Mouse (Mus musculus): ENCODE results near the gene Btbd2. TPM values are rescaled to one million over a fixed set of nuclear protein-coding genes. Genes with fewer than 3 reads are reported as not detected.
A peak's percentile ranks its signal among the peaks of the same experiment; 100 is the strongest.

Btbd2 gene
- 21.5 and 23.5 TPM in 2 replicates for polyA plus RNA-seq (2015; fragmentation: Nextera tagmentation; extraction: Ambion mirVana)

- Histone ChIP-seq H3K9me3 (ENCODE audit: control insufficient read depth) (no peaks in the 10 kb centered on the region), H3K27me3 (replicated peaks; ENCODE audit: control insufficient read depth, insufficient read depth, low read length) (no peaks in the 10 kb centered on the region), H3K27ac (ENCODE audit: low read depth, low read length) (peak within 1 kb of the TSS; percentile 73), H3K4me1 (replicated peaks; ENCODE audit: control insufficient read depth, insufficient read depth, low read length) (peaks cover 13% of the 10 kb centered on the region; the same call in 1 of the 2 replicates), H3K4me3 (ENCODE audit: low read depth, low read length) (peak within 1 kb of the TSS; percentile 87), H3K4me2 (replicated peaks; ENCODE audit: low read depth) (peak within 1 kb of the TSS; percentile 94), H3K9ac (ENCODE audit: low read depth, low read length) (peak within 1 kb of the TSS; percentile 79), H3K36me3 (ENCODE audit: control insufficient read depth, insufficient read depth) (peaks cover 7% of the 10 kb centered on the region; the same call in 1 of the 2 replicates)
- TF ChIP-seq CTCF (IDR thresholded peaks at IDR 0.05; ENCODE audit: low read depth): no peak
- peak; percentile 1; the same call in 1 of the 2 replicates for ATAC-seq
- WGBS: 15% methylated on average over 15 of the region's 15 CpGs
These were observed at the start of gene Btbd2 for GRCm38 (mm10) chr10:80656863-80657623. Gene Btbd2, minus strand, starts transcription at chr10:80657071.

- Histone ChIP-seq H3K4me1 (replicated peaks; ENCODE audit: control insufficient read depth, insufficient read depth, low read length) (0 out of 2 replicates have a peak, but pooled peaks cover 3% of the 10 kb centered on the region), H3K4me3 (ENCODE audit: low read depth, low read length) (no peak overlapping the region), H3K27ac (ENCODE audit: low read depth, low read length) (no peak overlapping the region), H3K27me3 (replicated peaks; ENCODE audit: control insufficient read depth, insufficient read depth, low read length) (no peaks in the 10 kb centered on the region), H3K4me2 (replicated peaks; ENCODE audit: low read depth) (no peak overlapping the region), H3K9ac (ENCODE audit: low read depth, low read length) (no peak overlapping the region), H3K9me3 (ENCODE audit: control insufficient read depth) (no peaks in the 10 kb centered on the region), H3K36me3 (ENCODE audit: control insufficient read depth, insufficient read depth) (peaks cover 44% of the 10 kb centered on the region)
- no peak for TF ChIP-seq CTCF (IDR thresholded peaks at IDR 0.05; ENCODE audit: low read depth)
- ATAC-seq: no peak
- WGBS: 77% methylated on average over 3 of the region's 3 CpGs
These were observed 48.6 kb upstream of the Btbd2 start for GRCm38 (mm10) chr10:80705479-80705878.

GRCm38 (mm10) chr10:80705033-80705432 lies 48.2 kb upstream of the Btbd2 start:
- Histone ChIP-seq H3K9ac (ENCODE audit: low read depth, low read length) (no peak overlapping the region), H3K4me3 (ENCODE audit: low read depth, low read length) (no peak overlapping the region), H3K4me2 (replicated peaks; ENCODE audit: low read depth) (no peak overlapping the region), H3K9me3 (ENCODE audit: control insufficient read depth) (no peaks in the 10 kb centered on the region), H3K27ac (ENCODE audit: low read depth, low read length) (no peak overlapping the region), H3K27me3 (replicated peaks; ENCODE audit: control insufficient read depth, insufficient read depth, low read length) (no peaks in the 10 kb centered on the region), H3K36me3 (ENCODE audit: control insufficient read depth, insufficient read depth) (peaks cover 40% of the 10 kb centered on the region), H3K4me1 (replicated peaks; ENCODE audit: control insufficient read depth, insufficient read depth, low read length) (0 out of 2 replicates have a peak, but pooled peaks cover 3% of the 10 kb centered on the region)
- no peak for ATAC-seq
- WGBS: 51% methylated on average over 3 of the region's 3 CpGs
- TF ChIP-seq CTCF (IDR thresholded peaks at IDR 0.05; ENCODE audit: low read depth): no peak

GRCm38 (mm10) chr10:80704418-80704817 lies 47.5 kb upstream of the Btbd2 start:
- H3K4me2 ChIP-seq (replicated peaks; ENCODE audit: low read depth): no peak overlapping the region
- ATAC-seq: no peak

GRCm38 (mm10) chr10:80703643-80704042 lies 46.8 kb upstream of the Btbd2 start:
- H3K27me3 ChIP-seq (replicated peaks; ENCODE audit: control insufficient read depth, insufficient read depth, low read length): no peaks in the 10 kb centered on the region
- no peak for ATAC-seq

More at GRCm38 (mm10) chr10:80704418-80704817, 47.5 kb upstream of the Btbd2 start:
- TF ChIP-seq CTCF (IDR thresholded peaks at IDR 0.05; ENCODE audit: low read depth): no peak
- 91% methylated on average over 5 of the region's 5 CpGs for WGBS
- Histone ChIP-seq H3K27ac (ENCODE audit: low read depth, low read length) (no peak overlapping the region), H3K36me3 (ENCODE audit: control insufficient read depth, insufficient read depth) (peaks cover 34% of the 10 kb centered on the region), H3K9ac (ENCODE audit: low read depth, low read length) (no peak overlapping the region), H3K4me1 (replicated peaks; ENCODE audit: control insufficient read depth, insufficient read depth, low read length) (0 out of 2 replicates have a peak, but pooled peaks cover 3% of the 10 kb centered on the region), H3K4me3 (ENCODE audit: low read depth, low read length) (no peak overlapping the region), H3K27me3 (replicated peaks; ENCODE audit: control insufficient read depth, insufficient read depth, low read length) (no peaks in the 10 kb centered on the region), H3K9me3 (ENCODE audit: control insufficient read depth) (no peaks in the 10 kb centered on the region)

More at GRCm38 (mm10) chr10:80703643-80704042, 46.8 kb upstream of the Btbd2 start:
- WGBS: 82% methylated on average over 5 of the region's 5 CpGs
- Histone ChIP-seq H3K27ac (ENCODE audit: low read depth, low read length) (no peak overlapping the region), H3K4me2 (replicated peaks; ENCODE audit: low read depth) (peak overlapping the region; percentile 85; the same call in 1 of the 2 replicates), H3K4me3 (ENCODE audit: low read depth, low read length) (0 out of 2 replicates have a peak overlapping the region, but pooled peaks have one; percentile 56), H3K9me3 (ENCODE audit: control insufficient read depth) (no peaks in the 10 kb centered on the region), H3K4me1 (replicated peaks; ENCODE audit: control insufficient read depth, insufficient read depth, low read length) (0 out of 2 replicates have a peak, but pooled peaks cover 3% of the 10 kb centered on the region), H3K36me3 (ENCODE audit: control insufficient read depth, insufficient read depth) (peaks cover 26% of the 10 kb centered on the region), H3K9ac (ENCODE audit: low read depth, low read length) (0 out of 2 replicates have a peak overlapping the region, but pooled peaks have one; percentile 42)
- no peak for TF ChIP-seq CTCF (IDR thresholded peaks at IDR 0.05; ENCODE audit: low read depth)

All from intestine, postnatal 0 days (tissue).